Mouse (Mus musculus) heart, embryonic 14.5 days (tissue): ENCODE data around the gene Zfyve28. TPM values are rescaled to one million over a fixed set of nuclear protein-coding genes. Genes with fewer than 3 reads are reported as not detected.

Experiments
- ATAC-seq: fragments of 200-750 bp; cut with Nextera tagmentation; 2 replicates; pipeline ENCODE4 v1.8.0; 2017; ENCODE audit warnings: low read depth, moderate TSS enrichment; ENCODE audit not compliant: insufficient number of reproducible peaks, insufficient read depth, low FRiP score
- H3K27ac ChIP-seq, 2 experiments: fragments of 200-500 bp in 1 of 2; fragments of 300-500 bp in 1 of 2; sonication (generic) in 1 of 2; replicated peaks in 1 of 2; 2 replicates each; pipeline ENCODE4 v1.5.1; 2012 to 2014; ENCODE audit warnings: low read depth in 2 of 2, low read length in 2 of 2, control low read depth in 1 of 2, mild to moderate bottlenecking in 1 of 2, mixed read lengths in 1 of 2; ENCODE audit not compliant: control insufficient read depth in 1 of 2, insufficient read depth in 1 of 2
- H3K27me3 ChIP-seq: fragments of 300-500 bp; sonication (generic); 2 replicates; pipeline ENCODE4 v1.6.1; 2014; ENCODE audit warnings: mild to moderate bottlenecking, low read length, control low read depth; ENCODE audit not compliant: control insufficient read depth, insufficient read depth
- H3K36me3 ChIP-seq: fragments of 300-500 bp; sonication (generic); 2 replicates; pipeline ENCODE4 v1.6.1; 2014; ENCODE audit warnings: mild to moderate bottlenecking, control low read depth, low read length, mixed read lengths; ENCODE audit not compliant: control insufficient read depth, insufficient read depth
- H3K4me1 ChIP-seq, 2 experiments: fragments of 200-500 bp in 1 of 2; fragments of 300-500 bp in 1 of 2; sonication (generic) in 1 of 2; 2 replicates each; pipeline ENCODE4 v1.6.1; 2012 to 2014; ENCODE audit warnings: low read length in 2 of 2, control low read depth in 1 of 2, mixed read lengths in 1 of 2; ENCODE audit not compliant: control insufficient read depth in 2 of 2, insufficient read depth in 2 of 2
- H3K4me2 ChIP-seq: fragments of 300-500 bp; sonication (generic); 2 replicates; pipeline ENCODE4 v1.6.1; 2014; ENCODE audit warnings: mild to moderate bottlenecking, low read length
- H3K4me3 ChIP-seq, 2 experiments: fragments of 200-500 bp in 1 of 2; fragments of 300-500 bp in 1 of 2; sonication (generic) in 1 of 2; 2 replicates each; pipeline ENCODE4 v1.5.1; 2012 to 2014; ENCODE audit warnings: low read length in 2 of 2, mild to moderate bottlenecking in 2 of 2, control low read depth in 1 of 2, low read depth in 1 of 2, moderate library complexity in 1 of 2; ENCODE audit not compliant: control insufficient read depth in 1 of 2, insufficient read depth in 1 of 2
- H3K9ac ChIP-seq: fragments of 300-500 bp; sonication (generic); 2 replicates; pipeline ENCODE4 v1.6.1; 2014; ENCODE audit warnings: mild to moderate bottlenecking, low read length
- H3K9me3 ChIP-seq: fragments of 300-500 bp; sonication (generic); 2 replicates; pipeline ENCODE4 v1.6.1; 2016; ENCODE audit warnings: low read length, control low read depth; ENCODE audit not compliant: control insufficient read depth
- WGBS: fragments of 180-500 bp; shearing (Covaris S2); extraction: QIAGEN DNeasy Blood & Tissue Kit; methylation state at CpG from one replicate; pipeline ENCODE4 v1.1.7; 2014; 5-methylcytosine and 5-hydroxymethylcytosine counted together
- polyA plus RNA-seq: library from polyadenylated mRNA; unstranded; fragments of >200 nt; fragmentation: Nextera tagmentation; extraction: Ambion mirVana; gene quantifications from 2 replicates; pipeline ENCODE4 v1.2.1, GENCODE M21; 2014

The Zfyve28 gene
- 0.32 and 0.42 TPM in 2 replicates for polyA plus RNA-seq

- under 1% methylated on average over 83 of the region's 83 CpGs for WGBS
- H3K36me3 ChIP-seq, result no peaks in the 10 kb centered on the region
- H3K4me2 ChIP-seq, result peak within 1 kb of the TSS; percentile 98
- peaks cover 8 to 9% of the 10 kb centered on the region in 2 experiments for H3K4me1 ChIP-seq
- peak within 1 kb of the TSS; percentile 54 to 63 for H3K4me3 ChIP-seq
- peaks cover 59% of the 10 kb centered on the region for H3K27me3 ChIP-seq
- peak within 1 kb of the TSS; percentile 57 for H3K9ac ChIP-seq
- no peak within 1 kb of the TSS for H3K27ac ChIP-seq
- H3K9me3 ChIP-seq, result no peaks in the 10 kb centered on the region
- peak; percentile 69 for ATAC-seq
Observed at GRCm38 (mm10) chr5:34288154-34288716, at the start of gene Zfyve28, which contains the start of gene Cfap99. TSS of gene Zfyve28 (minus strand) at chr5:34288449. TSS of gene Cfap99 (plus strand) at chr5:34288600.

- Histone ChIP-seq H3K9ac (peak overlapping the region; percentile 93), H3K9me3 (no peaks in the 10 kb centered on the region), H3K4me2 (peak overlapping the region; percentile 84), H3K4me3 (peak overlapping the region; percentile 94 to 96), H3K4me1 (peaks cover 0 to 22% of the 10 kb centered on the region in 2 experiments; a peak in 3 of 4 replicates), H3K27ac (peak overlapping the region; percentile 81 to 96), H3K36me3 (peaks cover 5% of the 10 kb centered on the region), H3K27me3 (no peaks in the 10 kb centered on the region)
- ATAC-seq, result no peak
- WGBS, result under 1% methylated on average over 42 of the region's 42 CpGs
Observed at GRCm38 (mm10) chr5:34336775-34337450, 48.7 kb upstream of the Zfyve28 start.

GRCm38 (mm10) chr5:34336097-34336774 is 48.0 kb upstream of the Zfyve28 start, which contains the start of gene Rnf4:
TSS of gene Rnf4 (plus strand) at chr5:34336289.
- peaks cover 0 to 22% of the 10 kb centered on the region in 2 experiments; a peak in 3 of 4 replicates for H3K4me1 ChIP-seq
- no peaks in the 10 kb centered on the region for H3K9me3 ChIP-seq
- peak within 1 kb of the TSS; percentile 93 for H3K9ac ChIP-seq
- peak within 1 kb of the TSS; percentile 89 for H3K4me2 ChIP-seq
- peak within 1 kb of the TSS; percentile 94 to 96 for H3K4me3 ChIP-seq
- ATAC-seq, result peak; percentile 94
- H3K36me3 ChIP-seq, result peaks cover 5% of the 10 kb centered on the region
- under 1% methylated on average over 62 of the region's 67 CpGs for WGBS
- no peaks in the 10 kb centered on the region for H3K27me3 ChIP-seq
- H3K27ac ChIP-seq, result peak within 1 kb of the TSS; percentile 87 to 96

GRCm38 (mm10) chr5:34335539-34336096 is 47.4 kb upstream of the Zfyve28 start:
- H3K9me3 ChIP-seq, result no peaks in the 10 kb centered on the region
- 2% methylated on average over 21 of the region's 21 CpGs for WGBS
- ATAC-seq, result peak; percentile 54

GRCm38 (mm10) chr5:34334081-34334480 is 45.8 kb upstream of the Zfyve28 start:
- Histone ChIP-seq H3K4me1 (peaks cover 0 to 18% of the 10 kb centered on the region in 2 experiments; a peak in 3 of 4 replicates), H3K27me3 (no peaks in the 10 kb centered on the region), H3K27ac (no peak overlapping the region), H3K36me3 (peaks cover 5% of the 10 kb centered on the region), H3K9me3 (no peaks in the 10 kb centered on the region), H3K9ac (no peak overlapping the region), H3K4me3 (no peak overlapping the region), H3K4me2 (no peak overlapping the region)
- 76% methylated on average over 1 of the region's 1 CpGs for WGBS
- no peak for ATAC-seq

More at GRCm38 (mm10) chr5:34335539-34336096, 47.4 kb upstream of the Zfyve28 start:
- Histone ChIP-seq H3K27ac (peak overlapping the region; percentile 87 to 96), H3K4me1 (peaks cover 0 to 22% of the 10 kb centered on the region in 2 experiments; a peak in 3 of 4 replicates), H3K9ac (peak overlapping the region; percentile 93), H3K36me3 (peaks cover 5% of the 10 kb centered on the region), H3K4me3 (peak overlapping the region; percentile 66 to 94), H3K27me3 (no peaks in the 10 kb centered on the region), H3K4me2 (peak overlapping the region; percentile 89)

GRCm38 (mm10) chr5:34330136-34330535 is 41.9 kb upstream of the Zfyve28 start:
- H3K4me3 ChIP-seq, result no peak overlapping the region
- no peak overlapping the region for H3K9ac ChIP-seq
- ATAC-seq, result no peak
- no peak overlapping the region for H3K4me2 ChIP-seq
- WGBS, result 81% methylated on average over 2 of the region's 2 CpGs
- peaks cover 8% of the 10 kb centered on the region; the same call in 1 of the 2 replicates for H3K27me3 ChIP-seq
- no peak overlapping the region for H3K27ac ChIP-seq
- no peaks in the 10 kb centered on the region for H3K9me3 ChIP-seq
- H3K4me1 ChIP-seq, result peaks cover 8 to 13% of the 10 kb centered on the region in 2 experiments
- H3K36me3 ChIP-seq, result no peaks in the 10 kb centered on the region
